8 mouse cellular contexts compared by ENCODE assay signal in the genomic region with DNA sequence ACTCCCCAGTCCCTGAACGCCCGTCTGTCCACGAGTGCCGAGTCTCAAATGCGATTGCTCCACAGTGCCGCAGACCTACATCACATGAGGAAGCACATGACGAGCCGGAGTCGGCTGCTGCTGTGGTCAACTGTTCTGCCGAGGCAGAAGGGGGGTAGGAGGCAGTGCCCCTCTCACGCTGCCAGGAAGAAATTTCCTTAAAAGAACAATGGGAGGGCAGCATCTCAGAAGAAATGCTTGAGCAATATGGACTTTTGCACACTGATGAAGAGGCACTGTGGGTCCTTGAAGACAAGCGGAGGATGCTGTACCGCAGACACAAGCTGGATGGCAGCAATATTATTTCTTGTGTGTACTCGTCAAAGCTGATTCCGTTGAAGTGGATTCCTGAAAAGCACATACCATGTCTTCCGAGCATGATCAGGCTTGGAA.
DNase-seq lines count a peak whose midpoint lies in the region; ATAC-seq and TF ChIP-seq lines count a peak whose summit lies in the region.

No protein-coding gene starts in this region.

- no peak for TF ChIP-seq CTCF in liver, embryonic 14.5 days (IDR thresholded peaks at IDR 0.05; ENCODE audit: low read depth)

- H3K4me2 ChIP-seq in neural tube, embryonic 11.5 days (ENCODE audit: low read depth): no peak overlapping the region
- peak overlapping the region; percentile 29 for H3K4me2 ChIP-seq in heart, embryonic 11.5 days
- peak overlapping the region; percentile 11; the same call in 1 of the 2 replicates for H3K4me2 ChIP-seq in liver, embryonic 14.5 days (ENCODE audit: low read depth)

- no peaks in the 10 kb centered on the region for H3K27me3 ChIP-seq in neural tube, embryonic 11.5 days (ENCODE audit: control insufficient read depth, insufficient read depth, low read length)
- no peaks in the 10 kb centered on the region for H3K27me3 ChIP-seq in embryonic facial prominence, embryonic 10.5 days (replicated peaks; ENCODE audit: low read depth, poor library complexity, severe bottlenecking)
- H3K27me3 ChIP-seq in heart, embryonic 11.5 days (ENCODE audit: control insufficient read depth, insufficient read depth, low read length): no peaks in the 10 kb centered on the region
- no peaks in the 10 kb centered on the region for H3K27me3 ChIP-seq in liver, embryonic 14.5 days (ENCODE audit: control insufficient read depth, insufficient read depth, low read length)

- no peak for TF ChIP-seq EP300 in liver, embryonic 14.5 days (IDR thresholded peaks at IDR 0.05; ENCODE audit: low read depth)

- no peak for ATAC-seq in neural tube, embryonic 11.5 days (ENCODE audit: insufficient read depth, low FRiP score, low TSS enrichment)
- ATAC-seq in heart, embryonic 11.5 days (replicated peaks; ENCODE audit: insufficient number of reproducible peaks, low FRiP score, low TSS enrichment): no peak
- ATAC-seq in liver, embryonic 14.5 days (ENCODE audit: insufficient read depth): no peak

- H3K9ac ChIP-seq in neural tube, embryonic 11.5 days (ENCODE audit: low read length): peak overlapping the region; percentile 33; the same call in 1 of the 2 replicates
- H3K9ac ChIP-seq in heart, embryonic 11.5 days (ENCODE audit: low read depth, low read length): peak overlapping the region; percentile 30
- no peak overlapping the region for H3K9ac ChIP-seq in liver, embryonic 14.5 days (replicated peaks)

- peaks cover 38% of the 10 kb centered on the region for H3K4me1 ChIP-seq in neural tube, embryonic 11.5 days (ENCODE audit: control insufficient read depth, insufficient read depth, low read length)
- H3K4me1 ChIP-seq in embryonic facial prominence, embryonic 10.5 days: peaks cover 65% of the 10 kb centered on the region
- H3K4me1 ChIP-seq in heart, embryonic 11.5 days (ENCODE audit: control insufficient read depth, insufficient read depth, low read length): peaks cover 54% of the 10 kb centered on the region
- peaks cover 0 to 10% of the 10 kb centered on the region in 2 experiments; a peak in 2 of 4 replicates for H3K4me1 ChIP-seq in liver, embryonic 14.5 days (replicated peaks; ENCODE audit: control insufficient read depth in 2 of 2, insufficient read depth in 2 of 2, low read length in 1 of 2)

- 63% methylated on average over 16 of the region's 16 CpGs for WGBS in neural tube, embryonic 11.5 days
- whole genome bisulfite sequencing in embryonic facial prominence, embryonic 10.5 days: 72% methylated on average over 16 of the region's 16 CpGs
- WGBS in heart, embryonic 11.5 days (ENCODE audit: insufficient replicate concordance): 61% methylated on average over 16 of the region's 16 CpGs
- WGBS in liver, embryonic 14.5 days (ENCODE audit: insufficient replicate concordance): 28% methylated on average over 16 of the region's 16 CpGs

- DNase-seq in neural tube, embryonic 11.5 days (ENCODE audit: low spot score): peak; percentile 35
- no peak for DNase-seq in neural tube, embryonic 10.5 days (ENCODE audit: extremely low spot score, low spot score)
- peak; percentile 14 for DNase-seq in embryonic facial prominence, embryonic 10.5 days (ENCODE audit: low spot score)
- DNase-seq in kidney, postnatal 10 days: peak; percentile 79
- DNase-seq in liver, embryonic 14.5 days (ENCODE audit: low read depth in 3 of 3, low spot score in 3 of 3): no peak
- DNase-seq in natural killer cell, adult 2 months (ENCODE audit: low spot score in 2 of 2): peak; percentile 32 to 61
- peak; percentile 51 to 54 for DNase-seq in thymus, postnatal 10 days (ENCODE audit: low spot score in 2 of 2)

- no peak overlapping the region for H3K4me3 ChIP-seq in neural tube, embryonic 11.5 days (ENCODE audit: low read depth, low read length)
- H3K4me3 ChIP-seq in embryonic facial prominence, embryonic 10.5 days: no peak overlapping the region
- H3K4me3 ChIP-seq in heart, embryonic 11.5 days (ENCODE audit: low read depth, low read length): no peak overlapping the region
- no peak overlapping the region for H3K4me3 ChIP-seq in liver, embryonic 14.5 days (ENCODE audit: insufficient read depth in 1 of 2, low read depth in 2 of 2, low read length in 2 of 2)

- no peaks in the 10 kb centered on the region for H3K9me3 ChIP-seq in neural tube, embryonic 11.5 days (ENCODE audit: control insufficient read depth, low read length)
- no peaks in the 10 kb centered on the region for H3K9me3 ChIP-seq in embryonic facial prominence, embryonic 10.5 days
- H3K9me3 ChIP-seq in heart, embryonic 11.5 days (replicated peaks; ENCODE audit: control insufficient read depth, low read length): no peaks in the 10 kb centered on the region
- no peaks in the 10 kb centered on the region for H3K9me3 ChIP-seq in liver, embryonic 14.5 days (ENCODE audit: control insufficient read depth, low read length)

- peak overlapping the region; percentile 5 for H3K27ac ChIP-seq in neural tube, embryonic 11.5 days (ENCODE audit: low read depth, low read length)
- peak overlapping the region; percentile 75 for H3K27ac ChIP-seq in embryonic facial prominence, embryonic 10.5 days (replicated peaks)
- H3K27ac ChIP-seq in heart, embryonic 11.5 days (ENCODE audit: low read depth, low read length): no peak overlapping the region
- H3K27ac ChIP-seq in liver, embryonic 14.5 days: no peak overlapping the region

- no peaks in the 10 kb centered on the region for H3K36me3 ChIP-seq in neural tube, embryonic 11.5 days (ENCODE audit: control insufficient read depth, insufficient read depth, low read length)
- no peaks in the 10 kb centered on the region for H3K36me3 ChIP-seq in embryonic facial prominence, embryonic 10.5 days (replicated peaks)
- H3K36me3 ChIP-seq in heart, embryonic 11.5 days (ENCODE audit: control insufficient read depth, insufficient read depth, low read length): no peaks in the 10 kb centered on the region
- H3K36me3 ChIP-seq in liver, embryonic 14.5 days (replicated peaks; ENCODE audit: control insufficient read depth, insufficient read depth, low read depth): no peaks in the 10 kb centered on the region

Comparison
In these comparisons a context has a peak if more than half of its experiments do, and no peak if none do; other contexts are left out.
1. DNase-seq: peak in neural tube, embryonic 11.5 days (single experiment), embryonic facial prominence, embryonic 10.5 days (single experiment), kidney, postnatal 10 days (single experiment), natural killer cell, adult 2 months (2 of 2) and thymus, postnatal 10 days (2 of 2); none in neural tube, embryonic 10.5 days (single experiment) and liver, embryonic 14.5 days (0 of 3).
2. H3K27ac ChIP-seq: peak in neural tube, embryonic 11.5 days (single experiment) and embryonic facial prominence, embryonic 10.5 days (single experiment); none in heart, embryonic 11.5 days (single experiment) and liver, embryonic 14.5 days (single experiment).